8 mouse cellular contexts compared by ENCODE assay signal in the genomic region with DNA sequence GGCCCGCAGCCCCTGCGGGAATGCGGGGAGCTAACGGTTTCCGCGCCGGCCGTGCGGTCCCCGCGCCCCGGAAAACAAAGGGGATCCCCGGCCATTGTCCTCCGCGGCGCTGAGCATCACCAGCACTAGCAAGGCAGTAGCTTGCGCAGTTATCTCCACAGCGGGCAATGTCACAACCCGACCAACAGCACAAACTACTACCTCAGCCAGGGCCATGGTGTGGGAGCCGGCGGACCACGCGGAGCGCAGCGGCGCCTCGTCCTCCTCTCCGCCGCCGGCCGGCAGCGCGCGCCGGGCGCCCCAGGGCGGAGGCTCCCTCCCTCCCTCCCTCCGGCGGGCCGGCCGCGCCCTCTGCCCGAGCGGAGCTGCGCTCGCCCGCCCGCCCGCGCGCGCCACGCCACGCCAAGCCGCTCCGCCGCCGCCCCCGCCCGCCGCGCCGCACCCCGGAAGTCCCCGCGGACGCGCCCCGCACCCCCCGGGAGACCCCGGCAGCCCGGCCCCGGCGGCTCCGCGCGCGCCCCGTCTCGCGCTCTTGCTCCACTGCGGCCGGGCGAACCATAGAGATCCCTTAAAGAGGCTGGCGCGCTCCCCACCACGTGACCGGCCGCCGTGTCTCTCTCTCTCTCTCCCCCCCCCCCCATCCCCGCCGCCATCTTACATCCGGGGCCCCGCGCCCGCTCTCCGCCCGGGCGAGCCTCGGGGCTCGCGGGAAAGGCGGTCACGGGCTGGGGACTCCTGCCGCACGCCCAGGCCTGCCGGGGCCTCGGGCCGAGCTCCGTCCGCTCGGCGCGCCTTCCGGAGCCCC.
A peak's percentile ranks its signal among the peaks of the same experiment; 100 is the strongest.
DNase-seq lines count a peak whose midpoint lies in the region; ATAC-seq and TF ChIP-seq lines count a peak whose summit lies in the region.

No protein-coding gene starts in this region.

- 0 out of 2 replicates have a peak, but pooled peaks have one; percentile 15 for TF ChIP-seq EP300 in heart, adult 2 months (IDR thresholded peaks at IDR 0.05; ENCODE audit: insufficient read depth, low read depth, low read length)

- ATAC-seq in embryonic facial prominence, embryonic 12.5 days (ENCODE audit: insufficient number of reproducible peaks, insufficient read depth, low FRiP score, low TSS enrichment) = peak; percentile 91
- peak; percentile 88 for ATAC-seq in limb, embryonic 15.5 days (ENCODE audit: insufficient number of reproducible peaks, low FRiP score, low TSS enrichment, low read depth)
- ATAC-seq in midbrain, embryonic 16.5 days = peak; percentile 90

- peak; percentile 75 for DNase-seq in 3T3-L1 (ENCODE audit: low read depth, low spot score)
- peak; percentile 81 to 90 for DNase-seq in adrenal gland, postnatal 36 days
- DNase-seq in heart, adult 2 months = peak; percentile 89 to 91
- DNase-seq in kidney, adult 8-10 months = peak; percentile 72 to 76
- peak; percentile 77 to 82 for DNase-seq in spleen, adult 18-20 months

- TF ChIP-seq CTCF in heart, adult 2 months (IDR thresholded peaks at IDR 0.05) = no peak

- H3K79me2 ChIP-seq in heart, adult 2 months (replicated peaks; ENCODE audit: control insufficient read depth, insufficient read depth, low read length) = 0 out of 2 replicates have a peak, but pooled peaks cover 2% of the 10 kb centered on the region

- H3K9ac ChIP-seq in embryonic facial prominence, embryonic 12.5 days = peak overlapping the region; percentile 100
- H3K9ac ChIP-seq in heart, adult 2 months (ENCODE audit: low read depth, low read length) = peak overlapping the region; percentile 97
- H3K9ac ChIP-seq in limb, embryonic 15.5 days = peak overlapping the region; percentile 99
- peak overlapping the region; percentile 89 for H3K9ac ChIP-seq in midbrain, embryonic 16.5 days (ENCODE audit: low read depth, low read length)

- peak overlapping the region; percentile 48 for H3K4me2 ChIP-seq in embryonic facial prominence, embryonic 12.5 days (replicated peaks)
- H3K4me2 ChIP-seq in limb, embryonic 15.5 days = peak overlapping the region; percentile 52
- peak overlapping the region; percentile 70 for H3K4me2 ChIP-seq in midbrain, embryonic 16.5 days (ENCODE audit: low read length)

- intact Hi-C loops in heart, adult 2 months (cut with DNase I) = loop anchor here (2.0 to 10.0 kb wide), 5 partner anchors 43 to 308 kb away; partner anchors contain the start of gene Ppm1h

- H3K4me1 ChIP-seq in embryonic facial prominence, embryonic 12.5 days = peaks cover 18% of the 10 kb centered on the region; the same call in 1 of the 2 replicates
- peaks cover 9% of the 10 kb centered on the region for H3K4me1 ChIP-seq in heart, adult 2 months (ENCODE audit: control insufficient read depth, insufficient read depth, low read length)
- H3K4me1 ChIP-seq in limb, embryonic 15.5 days = peaks cover 17% of the 10 kb centered on the region
- peaks cover 23% of the 10 kb centered on the region for H3K4me1 ChIP-seq in midbrain, embryonic 16.5 days (ENCODE audit: control insufficient read depth, insufficient read depth, low read length)

- TF ChIP-seq POLR2A in heart, adult 2 months (IDR thresholded peaks at IDR 0.05; ENCODE audit: insufficient read depth, low read depth, low read length) = peak; percentile 77

- no peaks in the 10 kb centered on the region for H3K27me3 ChIP-seq in embryonic facial prominence, embryonic 12.5 days
- H3K27me3 ChIP-seq in heart, adult 2 months (ENCODE audit: control insufficient read depth, insufficient read depth, low read length) = no peaks in the 10 kb centered on the region
- no peaks in the 10 kb centered on the region for H3K27me3 ChIP-seq in limb, embryonic 15.5 days
- no peaks in the 10 kb centered on the region for H3K27me3 ChIP-seq in midbrain, embryonic 16.5 days (ENCODE audit: control insufficient read depth, insufficient read depth, low read depth, low read length)

- WGBS in embryonic facial prominence, embryonic 12.5 days = under 1% methylated on average over 61 of the region's 115 CpGs
- WGBS in heart, adult 2 months = under 1% methylated on average over 65 of the region's 115 CpGs
- under 1% methylated on average over 58 of the region's 115 CpGs for WGBS in limb, embryonic 15.5 days
- WGBS in midbrain, embryonic 16.5 days = under 1% methylated on average over 64 of the region's 115 CpGs

- peak overlapping the region; percentile 91 for H3K4me3 ChIP-seq in embryonic facial prominence, embryonic 12.5 days
- H3K4me3 ChIP-seq in heart, adult 2 months = peak overlapping the region; percentile 86
- peak overlapping the region; percentile 89 for H3K4me3 ChIP-seq in limb, embryonic 15.5 days
- H3K4me3 ChIP-seq in midbrain, embryonic 16.5 days (ENCODE audit: low read depth, low read length) = peak overlapping the region; percentile 95

- H3K9me3 ChIP-seq in embryonic facial prominence, embryonic 12.5 days = no peaks in the 10 kb centered on the region
- H3K9me3 ChIP-seq in limb, embryonic 15.5 days = no peaks in the 10 kb centered on the region
- H3K9me3 ChIP-seq in midbrain, embryonic 16.5 days (replicated peaks; ENCODE audit: control insufficient read depth, low read length, poor library complexity, severe bottlenecking) = no peaks in the 10 kb centered on the region

- H3K27ac ChIP-seq in embryonic facial prominence, embryonic 12.5 days = peak overlapping the region; percentile 100
- peak overlapping the region; percentile 99 for H3K27ac ChIP-seq in heart, adult 2 months
- H3K27ac ChIP-seq in limb, embryonic 15.5 days = peak overlapping the region; percentile 100
- peak overlapping the region; percentile 98 for H3K27ac ChIP-seq in midbrain, embryonic 16.5 days (ENCODE audit: low read length)

- H3K36me3 ChIP-seq in embryonic facial prominence, embryonic 12.5 days = peaks cover 16% of the 10 kb centered on the region
- H3K36me3 ChIP-seq in heart, adult 2 months (ENCODE audit: control insufficient read depth, insufficient read depth, low read length) = peaks cover 24% of the 10 kb centered on the region
- peaks cover 16% of the 10 kb centered on the region for H3K36me3 ChIP-seq in limb, embryonic 15.5 days
- H3K36me3 ChIP-seq in midbrain, embryonic 16.5 days (ENCODE audit: control insufficient read depth, insufficient read depth, low read length) = peaks cover 4% of the 10 kb centered on the region; the same call in 1 of the 2 replicates

Comparison
In these comparisons a context has a peak if more than half of its experiments do, and no peak if none do; other contexts are left out.
1. Peak in every context shown above with its lines: DNase-seq, ATAC-seq, H3K4me3 ChIP-seq and H3K27ac ChIP-seq.